28 mouse cellular contexts compared by ENCODE assay signal in genomic region chr8:127457901-127458300, GRCm38 (mm10).
DNase-seq lines count a peak whose midpoint lies in the region; ATAC-seq and TF ChIP-seq lines count a peak whose summit lies in the region.
"Had no signal": no experiment of that assay in that cellular context is flagged by ENCODE, and none has a peak within 500 bp of the region (broad histone marks: within the 10 kb centered on the region; RNA-seq: fewer than 3 reads in every experiment).

No protein-coding gene starts in this region.

- ATAC-seq in intestine, embryonic 15.5 days, result peak; percentile 72; the same call in 1 of the 2 replicates
- no peak for ATAC-seq in intestine, postnatal 0 days
- no peak for ATAC-seq in frontal cortex, adult (ENCODE audit: low TSS enrichment)
- no peak for ATAC-seq in forebrain, embryonic 15.5 days (replicated peaks)
- ATAC-seq: activated CD4-positive, CD25-positive, alpha-beta regulatory T cell, adult 4 months; CD4-positive, CD25-positive, alpha-beta regulatory T cell, adult 4 months; forebrain, embryonic 16.5 days; Patski had no signal

- peaks cover 4% of the 10 kb centered on the region; the same call in 1 of the 2 replicates for H3K36me3 ChIP-seq in intestine, embryonic 15.5 days
- H3K36me3 ChIP-seq in intestine, postnatal 0 days (ENCODE audit: control insufficient read depth, insufficient read depth), result no peaks in the 10 kb centered on the region
- H3K36me3 ChIP-seq in forebrain, embryonic 15.5 days, result no peaks in the 10 kb centered on the region
- H3K36me3 ChIP-seq: G1E had no signal

- no peak overlapping the region for H3K4me2 ChIP-seq in intestine, embryonic 15.5 days (replicated peaks)
- no peak overlapping the region for H3K4me2 ChIP-seq in intestine, postnatal 0 days (replicated peaks; ENCODE audit: low read depth)
- no peak overlapping the region for H3K4me2 ChIP-seq in forebrain, embryonic 15.5 days (replicated peaks)
- H3K4me2 ChIP-seq: embryonic facial prominence, embryonic 13.5 days; embryonic facial prominence, embryonic 15.5 days; forebrain, embryonic 12.5 days had no signal

- no peaks in the 10 kb centered on the region for H3K9me3 ChIP-seq in intestine, embryonic 15.5 days
- no peaks in the 10 kb centered on the region for H3K9me3 ChIP-seq in intestine, postnatal 0 days (ENCODE audit: control insufficient read depth)
- no peaks in the 10 kb centered on the region for H3K9me3 ChIP-seq in forebrain, embryonic 15.5 days
- H3K9me3 ChIP-seq: embryonic facial prominence, embryonic 13.5 days; embryonic facial prominence, embryonic 15.5 days; forebrain, embryonic 12.5 days had no signal

- intact Hi-C loops in heart, postnatal 36 days (cut with DNase I), result no loop called here

- no peak for TF ChIP-seq CTCF in intestine, postnatal 0 days (IDR thresholded peaks at IDR 0.05; ENCODE audit: low read depth)

- 58% methylated on average over 3 of the region's 3 CpGs for WGBS in intestine, embryonic 15.5 days
- whole genome bisulfite sequencing in intestine, postnatal 0 days, result 53% methylated on average over 3 of the region's 3 CpGs
- 66% methylated on average over 3 of the region's 3 CpGs for WGBS in forebrain, embryonic 15.5 days

- no peaks in the 10 kb centered on the region for H3K4me1 ChIP-seq in intestine, embryonic 15.5 days (replicated peaks)
- H3K4me1 ChIP-seq in intestine, postnatal 0 days (replicated peaks; ENCODE audit: control insufficient read depth, insufficient read depth, low read length), result peaks cover 6% of the 10 kb centered on the region; the same call in 1 of the 2 replicates
- H3K4me1 ChIP-seq in forebrain, embryonic 15.5 days, result 0 out of 2 replicates have a peak, but pooled peaks cover under 1% of the 10 kb centered on the region
- H3K4me1 ChIP-seq: embryonic facial prominence, embryonic 13.5 days; embryonic facial prominence, embryonic 15.5 days had no signal

- no peak overlapping the region for H3K9ac ChIP-seq in intestine, embryonic 15.5 days
- no peak overlapping the region for H3K9ac ChIP-seq in intestine, postnatal 0 days (ENCODE audit: low read depth, low read length)
- no peak overlapping the region for H3K9ac ChIP-seq in forebrain, embryonic 15.5 days (replicated peaks)
- H3K9ac ChIP-seq: embryonic facial prominence, embryonic 13.5 days; embryonic facial prominence, embryonic 15.5 days; forebrain, embryonic 12.5 days had no signal

- H3K27ac ChIP-seq in intestine, embryonic 15.5 days, result no peak overlapping the region
- 0 out of 2 replicates have a peak overlapping the region, but pooled peaks have one; percentile 24 for H3K27ac ChIP-seq in intestine, postnatal 0 days (ENCODE audit: low read depth, low read length)
- no peak overlapping the region for H3K27ac ChIP-seq in forebrain, embryonic 15.5 days (replicated peaks)
- H3K27ac ChIP-seq: embryonic facial prominence, embryonic 13.5 days; embryonic facial prominence, embryonic 15.5 days; forebrain, embryonic 10.5 days; forebrain, embryonic 12.5 days had no signal

- DNase-seq in heart, adult 11 months, result peak; percentile 45
- no peak for DNase-seq in heart, postnatal 36 days
- DNase-seq: adrenal gland, adult 8-10 months; adrenal gland, postnatal 14 days; adrenal gland, postnatal 36 days; B cell, adult 2 months; cerebellum, adult 11 months; cerebellum, adult 18-20 months; cerebellum, adult 8-10 months; cerebellum, adult 9-11 months; cerebellum, postnatal 14 days; cerebellum, postnatal 36 days; embryo, embryonic 11 days had no signal

- no peaks in the 10 kb centered on the region for H3K27me3 ChIP-seq in intestine, embryonic 15.5 days (replicated peaks)
- H3K27me3 ChIP-seq in intestine, postnatal 0 days (replicated peaks; ENCODE audit: control insufficient read depth, insufficient read depth, low read length), result no peaks in the 10 kb centered on the region
- H3K27me3 ChIP-seq in forebrain, embryonic 15.5 days, result no peaks in the 10 kb centered on the region
- H3K27me3 ChIP-seq: CH12.LX; embryonic facial prominence, embryonic 13.5 days; embryonic facial prominence, embryonic 15.5 days; forebrain, embryonic 12.5 days; Patski had no signal

- H3K4me3 ChIP-seq in intestine, embryonic 15.5 days (replicated peaks), result no peak overlapping the region
- H3K4me3 ChIP-seq in intestine, postnatal 0 days (ENCODE audit: low read depth, low read length), result no peak overlapping the region
- no peak overlapping the region for H3K4me3 ChIP-seq in forebrain, embryonic 15.5 days
- H3K4me3 ChIP-seq: embryonic facial prominence, embryonic 13.5 days; embryonic facial prominence, embryonic 15.5 days; erythroblast, embryonic 14.5 days; forebrain, embryonic 10.5 days; forebrain, embryonic 12.5 days had no signal
